ENCODE assay signal across 15 mouse cellular contexts in the genomic region with DNA sequence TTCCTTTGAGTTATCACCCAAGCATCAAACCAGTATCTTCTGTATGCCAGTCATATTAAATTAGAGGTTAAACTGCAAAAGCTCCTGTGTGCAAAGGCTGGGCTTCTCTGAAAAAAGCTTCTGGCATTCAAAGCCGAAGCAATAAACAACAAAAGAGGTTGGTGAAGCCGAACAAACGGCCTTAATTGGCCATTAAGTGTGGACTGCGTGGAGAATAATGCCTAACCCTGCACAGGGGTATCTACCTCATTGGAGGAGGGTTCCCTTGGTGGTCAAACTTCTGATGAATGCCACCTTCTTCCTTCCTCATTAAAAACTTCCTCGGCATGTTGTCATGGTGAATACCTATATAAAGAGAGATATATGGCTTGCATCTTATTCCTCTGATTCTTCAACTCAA.
"Had no signal": no experiment of that assay in that cellular context is flagged by ENCODE, and none has a peak within 500 bp of the region (broad histone marks: within the 10 kb centered on the region; RNA-seq: fewer than 3 reads in every experiment).

No protein-coding gene starts in this region.

- H3K4me3 ChIP-seq: limb, embryonic 12.5 days; liver, embryonic 13.5 days; lung, embryonic 15.5 days; midbrain, embryonic 13.5 days; myocyte; neural tube, embryonic 12.5 days; stomach, embryonic 15.5 days had no signal

- H3K27me3 ChIP-seq: limb, embryonic 12.5 days; liver, embryonic 13.5 days; lung, embryonic 15.5 days; midbrain, embryonic 13.5 days; neural tube, embryonic 12.5 days; stomach, embryonic 15.5 days had no signal

- ATAC-seq: liver, postnatal 0 days; midbrain, embryonic 13.5 days had no signal

- H3K4me1 ChIP-seq: liver, embryonic 13.5 days; lung, embryonic 15.5 days; neural tube, embryonic 12.5 days; stomach, embryonic 15.5 days had no signal

- DNase-seq: kidney, adult 8-10 months; kidney, postnatal 25 days; liver; liver, embryonic 13.5 days; liver, postnatal 0 days; lung, postnatal 14 days; right cerebral cortex, postnatal 4 days; thymus, adult 2 months; thymus, postnatal 25 days had no signal

- H3K9me3 ChIP-seq: limb, embryonic 12.5 days; liver, embryonic 13.5 days; lung, embryonic 15.5 days; midbrain, embryonic 13.5 days; neural tube, embryonic 12.5 days; stomach, embryonic 15.5 days had no signal

- H3K36me3 ChIP-seq: limb, embryonic 12.5 days; liver, embryonic 13.5 days; lung, embryonic 15.5 days; midbrain, embryonic 13.5 days; neural tube, embryonic 12.5 days; stomach, embryonic 15.5 days had no signal

- H3K4me2 ChIP-seq: limb, embryonic 12.5 days; liver, embryonic 13.5 days; lung, embryonic 15.5 days; midbrain, embryonic 13.5 days; neural tube, embryonic 12.5 days; stomach, embryonic 15.5 days had no signal

- H3K9ac ChIP-seq: limb, embryonic 12.5 days; liver, embryonic 13.5 days; liver, postnatal 0 days; lung, embryonic 15.5 days; midbrain, embryonic 13.5 days; neural tube, embryonic 12.5 days; stomach, embryonic 15.5 days had no signal

- H3K27ac ChIP-seq: limb, embryonic 12.5 days; liver, embryonic 13.5 days; lung, embryonic 15.5 days; midbrain, embryonic 13.5 days; neural tube, embryonic 12.5 days; stomach, embryonic 15.5 days had no signal
